Mouse (Mus musculus) MEL-GATA-1-ER (cell line): ENCODE data around the gene Gm37240.

Source experiments
- DNase-seq: peaks from one replicate; pipeline ENCODE4 v3.0.0-alpha.2; 2012; ENCODE audit warnings: low read depth; ENCODE audit errors: extremely low read depth

Gm37240 gene

GRCm38 (mm10) chr3:84460499-84460898 lies 1426.8 kb downstream of the Gm37240 start:
- no peak for DNase-seq

GRCm38 (mm10) chr3:84455733-84456417 lies 1431.4 kb downstream of the Gm37240 start:
- peak; percentile 89 for DNase-seq

- DNase-seq = no peak
Observed at GRCm38 (mm10) chr3:84450651-84451050, 1436.7 kb downstream of the Gm37240 start.

- no peak for DNase-seq
Observed at GRCm38 (mm10) chr3:84449015-84449414, 1438.3 kb downstream of the Gm37240 start.

GRCm38 (mm10) chr3:84447803-84448202 lies 1439.5 kb downstream of the Gm37240 start:
- DNase-seq = no peak
